Mouse (Mus musculus) heart, adult 2 months (tissue): Measurements from ENCODE around the gene Ier2. TPM values are rescaled to one million over a fixed set of nuclear protein-coding genes. Genes with fewer than 3 reads are reported as not detected.
"Not testable (repeated sequence)": the region's sequence is repeated elsewhere in the genome, so short reads cannot be mapped to it uniquely, and the experiment has no call there.

Source experiments
- DNase-seq, 2 experiments: peaks; one replicate each; pipeline ENCODE4 v3.0.0; 2021
- H3K27ac ChIP-seq: fragments of 200-600 bp; 2 replicates; pipeline ENCODE4 v1.8.1; 2022
- H3K27me3 ChIP-seq: fragments of 200-500 bp; 2 replicates; pipeline ENCODE4 v1.6.1; 2012; ENCODE audit warnings: mild to moderate bottlenecking, low read length, inconsistent platforms, mixed read lengths; ENCODE audit not compliant: control insufficient read depth, insufficient read depth
- H3K36me3 ChIP-seq: fragments of 200-500 bp; 2 replicates; pipeline ENCODE4 v1.6.1; 2012; ENCODE audit warnings: low read length, inconsistent platforms; ENCODE audit not compliant: control insufficient read depth, insufficient read depth
- H3K4me1 ChIP-seq: fragments of 200-500 bp; 2 replicates; pipeline ENCODE4 v1.6.1; 2011; ENCODE audit warnings: low read length; ENCODE audit not compliant: control insufficient read depth, insufficient read depth
- H3K4me3 ChIP-seq: fragments of 200-600 bp; 2 replicates; pipeline ENCODE4 v1.8.1; 2022
- H3K79me2 ChIP-seq: fragments of 200-500 bp; replicated peaks from 2 replicates; pipeline ENCODE4 v1.6.1; 2012; ENCODE audit warnings: mild to moderate bottlenecking, inconsistent platforms, low read length, moderate library complexity, mixed read lengths; ENCODE audit not compliant: control insufficient read depth, insufficient read depth
- H3K9ac ChIP-seq: fragments of 200-500 bp; 2 replicates; pipeline ENCODE4 v1.6.1; 2012; ENCODE audit warnings: low read depth, mild to moderate bottlenecking, control low read depth, inconsistent platforms, low read length, mixed read lengths
- CTCF ChIP-seq: fragments of 200-600 bp; IDR thresholded peaks from 2 replicates; pipeline ENCODE4 v1.8.1; 2022; ENCODE audit warnings: antibody characterized with exemption, mild to moderate bottlenecking, moderate library complexity
- EP300 ChIP-seq: fragments of 200-500 bp; IDR thresholded peaks from 2 replicates; pipeline ENCODE4 v1.6.1; 2011; ENCODE audit warnings: low read depth, low read length, control low read depth; ENCODE audit not compliant: insufficient read depth
- POLR2A ChIP-seq: fragments of 200-500 bp; IDR thresholded peaks from 2 replicates; pipeline ENCODE4 v1.6.1; 2011; ENCODE audit warnings: mild to moderate bottlenecking, low read depth, low read length, control low read depth; ENCODE audit not compliant: insufficient read depth
- WGBS: fragments of 180-500 bp; shearing (Covaris S2); methylation state at CpG from one replicate; pipeline ENCODE4 v1.1.7; 2018; 5-methylcytosine and 5-hydroxymethylcytosine counted together
- intact Hi-C: fragments of 180-260 bp; cut with DNase I; formaldehyde crosslinking; loops from one replicate; pipeline ENCODE4 v1.15.1; 2025
- polyA plus RNA-seq: library from polyadenylated mRNA; depleted of rRNA; stranded (reverse); fragments of >200 nt; gene quantifications from 2 replicates; pipeline ENCODE4 v1.2.3, GENCODE M21; 2012
- total RNA-seq, 2 experiments: library from RNA; stranded (reverse); gene quantifications; 2 replicates each; pipeline ENCODE4 v1.2.3; 2021

Gene Ier2
- total and polyA plus RNA-seq, 3 experiments: 8.1 to 13.0 (median 11.8) TPM

DNA sequence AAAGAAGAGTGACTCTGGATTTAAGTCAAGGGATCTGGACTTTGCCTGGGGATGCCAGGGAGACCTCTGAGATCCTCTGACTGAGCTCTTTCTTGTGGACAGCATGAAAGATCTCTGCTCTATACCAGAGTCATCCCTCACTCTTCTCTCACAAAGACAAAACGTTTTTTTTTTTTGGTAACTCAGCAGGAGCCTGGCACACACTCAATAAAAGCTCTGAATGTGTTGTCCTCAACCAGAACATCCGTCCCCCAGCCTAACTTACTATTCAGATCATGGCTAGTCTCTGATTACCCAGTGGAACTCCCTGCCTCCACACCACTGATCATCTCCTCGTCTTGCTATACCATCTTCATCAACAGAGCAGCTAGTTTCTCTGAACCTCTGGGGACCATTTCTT lies 21.9 kb upstream of the Ier2 start:
- H3K27me3 ChIP-seq: no peaks in the 10 kb centered on the region
- no peaks in the 10 kb centered on the region; the same call in 1 of the 2 replicates for H3K36me3 ChIP-seq
- no peak overlapping the region for H3K27ac ChIP-seq
- no peak overlapping the region for H3K9ac ChIP-seq
- intact Hi-C loops: no loop called here
- no peak for TF ChIP-seq POLR2A
- no peak for TF ChIP-seq CTCF
- TF ChIP-seq EP300: no peak
- no peak overlapping the region for H3K4me3 ChIP-seq
- peaks cover 9% of the 10 kb centered on the region for H3K79me2 ChIP-seq
- 46% methylated on average over 3 of the region's 3 CpGs for WGBS
- H3K4me1 ChIP-seq: peaks cover 6% of the 10 kb centered on the region
- DNase-seq: no peak

DNA sequence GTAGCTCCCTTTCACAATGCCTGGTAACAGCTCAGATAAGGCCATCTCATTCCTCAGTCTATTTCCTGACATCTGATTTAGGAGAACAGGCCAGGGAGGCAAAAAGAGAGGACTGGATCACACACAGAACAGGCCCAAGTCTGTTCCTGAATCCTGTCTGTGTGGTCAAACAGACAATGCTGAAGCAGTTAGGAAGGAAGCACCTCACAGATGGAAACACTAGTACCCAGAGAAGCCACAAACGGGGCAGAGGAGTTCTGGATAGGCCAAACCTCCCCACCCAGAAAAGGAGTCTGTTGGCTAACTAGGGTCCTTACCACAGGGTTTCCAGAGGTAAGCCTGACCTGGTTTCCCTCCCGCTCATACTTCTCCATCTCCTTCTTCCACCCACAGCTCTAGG lies 19.6 kb upstream of the Ier2 start:
- DNase-seq: no peak
- Histone ChIP-seq H3K4me1 (peaks cover 2% of the 10 kb centered on the region; the same call in 1 of the 2 replicates), H3K36me3 (no peaks in the 10 kb centered on the region), H3K79me2 (peaks cover 9% of the 10 kb centered on the region), H3K9ac (no peak overlapping the region), H3K27me3 (no peaks in the 10 kb centered on the region), H3K4me3 (no peak overlapping the region), H3K27ac (no peak overlapping the region)
- WGBS: 50% methylated on average over 2 of the region's 2 CpGs
- TF ChIP-seq POLR2A (no peak), EP300 (no peak), CTCF (no peak)
- intact Hi-C loops: no loop called here

DNA sequence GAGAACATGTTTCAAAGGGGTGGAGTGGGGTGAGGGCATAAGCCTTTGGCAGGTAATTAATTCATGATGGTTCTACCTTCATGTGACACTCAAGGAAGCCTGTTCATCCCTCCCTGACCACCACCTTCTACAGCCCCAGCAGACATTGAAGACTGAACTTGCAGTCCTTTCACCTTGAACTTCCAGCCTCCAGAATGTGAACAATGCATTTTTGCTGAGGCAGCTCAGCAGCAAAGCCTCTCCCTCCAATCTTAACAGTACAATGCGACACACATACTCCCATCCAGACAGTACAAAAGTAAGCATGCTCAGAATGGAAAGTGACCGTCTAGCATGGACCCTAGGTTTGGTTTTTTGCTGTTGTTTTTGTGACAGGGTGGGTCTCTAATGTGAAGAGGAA lies 18.8 kb upstream of the Ier2 start:
- H3K4me3 ChIP-seq: no peak overlapping the region
- H3K27me3 ChIP-seq: no peaks in the 10 kb centered on the region
- H3K9ac ChIP-seq: no peak overlapping the region
- no peaks in the 10 kb centered on the region for H3K36me3 ChIP-seq
- TF ChIP-seq CTCF (no peak), EP300 (no peak), POLR2A (no peak)
- peaks cover 9% of the 10 kb centered on the region for H3K79me2 ChIP-seq
- peaks cover 2% of the 10 kb centered on the region; the same call in 1 of the 2 replicates for H3K4me1 ChIP-seq
- WGBS: 63% methylated on average over 2 of the region's 2 CpGs
- no peak for DNase-seq
- H3K27ac ChIP-seq: no peak overlapping the region
- intact Hi-C loops: no loop called here

DNA sequence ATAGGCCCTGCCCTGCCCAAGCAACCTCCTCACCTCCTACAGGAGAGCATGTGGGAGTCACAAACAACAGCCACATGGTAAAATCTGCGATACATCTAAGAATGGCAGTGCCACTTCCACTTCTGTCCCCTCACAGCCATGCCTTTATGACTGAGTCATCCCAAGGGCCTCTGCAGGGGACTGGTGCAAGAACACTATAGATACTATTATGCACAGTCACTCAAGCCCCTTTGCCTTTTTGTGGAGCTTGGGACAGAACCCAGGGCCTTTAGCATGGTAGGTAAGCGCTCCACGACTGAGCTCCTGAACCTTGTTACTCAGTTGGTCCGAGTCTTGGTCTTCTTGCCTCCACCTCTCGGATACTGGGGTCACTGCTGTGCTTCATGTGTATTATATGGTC lies 14.7 kb upstream of the Ier2 start:
- intact Hi-C loops: no loop called here
- WGBS: 90% methylated on average over 5 of the region's 5 CpGs
- peaks cover 7% of the 10 kb centered on the region for H3K79me2 ChIP-seq
- no peaks in the 10 kb centered on the region for H3K27me3 ChIP-seq
- no peaks in the 10 kb centered on the region for H3K4me1 ChIP-seq
- H3K36me3 ChIP-seq: no peaks in the 10 kb centered on the region
- DNase-seq: no peak
- no peak overlapping the region for H3K9ac ChIP-seq
- H3K27ac ChIP-seq: no peak overlapping the region
- TF ChIP-seq CTCF: no peak
- no peak for TF ChIP-seq POLR2A
- no peak for TF ChIP-seq EP300
- no peak overlapping the region for H3K4me3 ChIP-seq

DNA sequence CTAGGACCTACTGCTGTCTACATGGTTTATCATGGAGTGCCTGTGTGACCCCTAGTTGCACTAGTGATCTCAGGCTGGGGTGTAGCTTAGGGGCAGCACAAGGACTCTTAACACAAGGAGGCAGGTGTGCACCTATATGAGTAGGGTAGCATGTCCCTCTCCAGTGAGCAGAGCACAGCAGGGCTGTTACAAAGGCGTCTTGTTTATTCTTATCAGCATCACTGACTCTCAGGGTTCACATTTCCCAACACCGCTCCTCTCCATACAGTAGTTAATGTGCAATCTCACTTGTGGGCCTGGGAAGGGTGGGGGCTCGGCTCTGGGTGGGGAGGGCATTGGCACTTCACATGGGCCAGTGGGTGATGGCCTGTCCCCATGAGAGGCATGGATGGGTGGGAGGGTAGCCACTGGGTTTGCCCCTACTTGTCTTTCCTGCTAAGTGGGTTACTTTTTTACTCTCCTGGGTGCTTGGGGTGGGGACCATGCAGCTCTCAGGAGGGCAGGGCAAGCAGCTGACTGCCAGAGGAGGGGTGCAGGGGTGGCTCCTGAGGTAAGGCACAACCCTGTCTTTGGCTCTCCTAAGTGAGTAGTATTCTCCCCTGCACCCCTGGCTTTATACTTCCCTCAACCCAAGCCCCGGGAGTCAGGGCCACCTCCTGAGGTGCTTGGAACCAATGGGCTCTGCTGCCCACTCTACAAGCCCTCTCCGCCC lies 7.8 kb upstream of the Ier2 start:
- WGBS: 85% methylated on average over 5 of the region's 5 CpGs
- H3K4me1 ChIP-seq, H3K36me3 ChIP-seq, H3K9ac ChIP-seq, H3K27ac ChIP-seq, intact Hi-C loops, DNase-seq, H3K27me3 ChIP-seq, H3K79me2 ChIP-seq, H3K4me3 ChIP-seq: not testable (repeated sequence)

DNA sequence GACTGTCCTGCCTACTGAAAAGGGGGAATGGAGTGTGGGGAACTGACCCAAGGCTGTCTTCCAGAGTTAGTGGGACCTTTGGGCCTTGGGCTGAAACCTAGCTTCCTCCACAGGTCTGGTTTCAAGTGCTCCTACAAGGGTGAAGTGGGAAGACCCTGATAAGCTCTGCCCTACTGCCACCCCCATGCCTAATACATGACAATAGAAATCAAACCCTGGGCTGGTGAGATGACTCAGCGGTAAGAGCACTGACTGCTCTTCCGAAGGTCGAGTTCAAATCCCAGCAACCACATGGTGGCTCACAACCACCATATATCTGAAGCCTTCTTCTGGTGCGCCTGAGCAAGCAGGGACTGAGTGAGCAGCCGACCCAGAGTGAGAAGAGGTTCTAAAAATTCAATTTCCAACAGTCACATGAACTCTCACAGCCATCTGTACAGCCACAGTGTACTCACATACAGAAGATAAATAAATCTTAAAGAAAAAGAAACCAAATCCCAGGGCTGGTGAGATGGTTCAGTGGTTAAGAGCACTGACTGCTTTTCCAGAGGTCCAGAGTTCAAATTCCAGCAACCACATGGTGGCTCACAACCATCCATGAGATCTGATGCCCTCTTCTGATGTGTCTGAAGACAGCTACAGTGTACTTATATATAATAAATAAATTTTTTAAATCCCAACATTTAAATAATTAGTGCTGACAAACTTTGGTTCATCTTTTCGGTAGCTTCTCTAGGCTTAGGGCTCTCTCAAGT lies 6.3 kb upstream of the Ier2 start:
- Histone ChIP-seq H3K4me1 (no peaks in the 10 kb centered on the region), H3K36me3 (no peaks in the 10 kb centered on the region), H3K27me3 (no peaks in the 10 kb centered on the region), H3K27ac (no peak overlapping the region), H3K79me2 (no peaks in the 10 kb centered on the region), H3K4me3 (no peak overlapping the region), H3K9ac (no peak overlapping the region)
- no peak for TF ChIP-seq EP300
- no peak for TF ChIP-seq POLR2A
- no peak for TF ChIP-seq CTCF
- intact Hi-C loops: no loop called here
- WGBS: 73% methylated on average over 6 of the region's 6 CpGs
- no peak for DNase-seq
